Mouse (Mus musculus): ENCODE results near the gene Ash1l. TPM values are rescaled to one million over a fixed set of nuclear protein-coding genes. Genes with fewer than 3 reads are reported as not detected.
"Not testable (repeated sequence)": the region's sequence is repeated elsewhere in the genome, so short reads cannot be mapped to it uniquely, and the experiment has no call there.

Gene Ash1l
- total RNA-seq, 2 experiments from 2014 or later = 47.3 to 51.6 TPM

DNA sequence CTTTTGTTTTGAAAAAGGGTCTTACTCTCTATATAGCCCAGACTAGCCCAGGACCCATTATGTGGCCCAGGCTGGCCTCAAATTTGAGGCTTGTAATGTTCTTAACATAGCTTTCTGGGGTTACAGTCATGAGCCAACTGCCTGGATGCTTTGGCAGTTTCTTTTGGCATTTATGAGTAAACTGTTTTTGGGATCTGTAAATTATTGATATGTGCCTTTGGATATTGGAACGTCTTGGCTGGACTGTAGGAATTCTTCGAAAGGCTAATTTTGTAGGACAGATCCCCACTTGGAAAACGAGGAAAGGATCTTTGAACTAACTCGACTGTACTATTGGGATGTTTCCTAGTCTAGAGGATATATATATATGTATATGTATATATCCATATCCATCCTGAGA, 2.8 kb downstream of the Ash1l start:
- no peak for DNase-seq (ENCODE audit: low spot score in 2 of 2)

DNA sequence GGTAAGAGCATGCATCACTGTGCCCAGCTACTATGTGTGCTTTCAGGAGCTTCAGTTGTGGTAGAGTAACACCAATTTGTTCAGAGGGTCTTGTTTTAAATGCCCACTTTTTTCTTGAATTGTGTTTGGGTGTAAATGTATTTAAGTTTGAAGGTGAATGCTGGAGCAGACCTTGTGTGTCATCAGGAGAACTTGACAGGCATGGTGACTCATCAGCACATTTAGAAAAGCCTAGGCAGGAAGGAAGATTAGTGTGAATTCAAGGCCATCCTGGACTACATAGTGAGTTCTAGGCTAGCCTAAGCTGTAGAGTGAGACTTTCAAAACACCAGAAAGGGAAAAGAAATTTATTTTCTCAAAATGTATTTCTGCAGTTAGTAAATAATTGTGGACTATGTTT, 3.3 kb downstream of the Ash1l start:
- no peak for DNase-seq (ENCODE audit: low spot score in 2 of 2)

DNA sequence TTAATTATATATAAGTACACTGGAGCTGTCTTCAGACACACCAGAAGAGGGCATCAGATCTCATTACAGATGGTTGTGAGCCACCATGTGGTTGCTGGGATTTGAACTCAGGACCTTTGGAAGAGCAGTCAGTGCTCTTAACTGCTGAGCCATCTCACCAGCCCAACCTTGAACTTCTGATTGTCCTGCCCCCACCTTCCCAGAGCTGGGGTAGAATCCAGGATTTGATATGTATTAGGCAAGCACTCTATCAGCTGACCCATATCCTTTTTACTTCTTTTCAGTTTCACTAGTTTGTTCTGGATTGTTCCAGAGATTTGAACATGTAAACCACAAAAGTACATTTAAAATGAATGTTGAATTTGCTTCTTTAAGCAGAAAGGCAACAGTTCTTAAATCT, 12.8 kb downstream of the Ash1l start:
- DNase-seq (ENCODE audit: low spot score in 2 of 2) = not testable (repeated sequence)

DNA sequence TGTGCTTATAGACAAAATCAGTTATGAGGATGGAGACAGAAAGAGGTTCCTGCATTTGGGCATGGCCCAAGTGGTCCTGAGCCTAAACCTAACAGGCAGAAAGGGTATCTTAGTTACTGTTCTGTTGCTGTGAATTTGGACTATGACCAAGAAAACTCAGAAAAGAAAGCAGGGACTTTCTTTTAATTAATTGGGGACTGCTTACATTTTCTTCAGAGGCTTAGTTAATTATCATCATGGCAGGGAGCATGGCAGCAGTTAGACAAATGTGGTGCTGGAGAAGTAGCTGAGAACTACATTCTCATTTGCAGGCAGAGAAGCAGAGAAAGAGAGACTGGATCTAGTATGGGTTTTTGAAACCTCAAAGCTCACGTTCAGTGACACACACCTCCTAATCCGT, 24.6 kb downstream of the Ash1l start:
- no peak for DNase-seq (ENCODE audit: low spot score in 2 of 2)

DNA sequence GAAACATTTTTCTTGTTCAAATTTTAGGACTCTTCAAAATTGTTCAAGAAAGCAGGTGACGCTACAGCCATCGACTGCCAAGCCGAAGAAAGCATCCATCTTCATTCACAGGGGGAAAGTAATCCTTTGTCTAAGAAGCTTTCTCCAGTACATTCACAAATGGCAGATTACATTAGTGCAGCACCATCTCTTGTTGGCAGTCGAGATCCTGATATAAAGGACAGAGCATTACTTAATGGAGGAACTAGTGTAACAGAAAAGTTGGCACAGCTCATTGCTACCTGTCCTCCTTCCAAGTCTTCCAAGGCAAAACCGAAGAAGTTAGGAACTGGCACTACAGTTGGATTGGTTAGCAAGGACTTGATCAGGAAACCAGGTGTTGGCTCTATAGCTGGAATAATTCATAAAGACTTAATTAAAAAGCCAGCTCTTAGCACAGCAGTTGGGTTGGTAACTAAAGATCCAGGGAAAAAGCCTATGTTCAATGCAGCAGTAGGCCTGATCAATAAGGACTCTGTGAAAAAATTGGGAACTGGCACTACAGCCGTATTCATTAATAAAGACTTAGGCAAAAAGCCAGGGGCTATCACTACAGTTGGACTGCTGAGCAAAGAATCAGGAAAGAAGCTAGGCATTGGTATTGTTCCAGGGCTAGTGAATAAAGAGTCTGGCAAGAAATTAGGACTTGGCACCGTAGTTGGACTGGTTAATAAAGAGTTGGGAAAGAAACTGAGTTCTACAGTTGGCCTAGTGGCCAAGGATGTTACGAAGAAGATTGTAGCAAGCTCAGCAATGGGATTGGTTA, 31.0 kb downstream of the Ash1l start:
- DNase-seq (ENCODE audit: low spot score in 2 of 2) = no peak

DNA sequence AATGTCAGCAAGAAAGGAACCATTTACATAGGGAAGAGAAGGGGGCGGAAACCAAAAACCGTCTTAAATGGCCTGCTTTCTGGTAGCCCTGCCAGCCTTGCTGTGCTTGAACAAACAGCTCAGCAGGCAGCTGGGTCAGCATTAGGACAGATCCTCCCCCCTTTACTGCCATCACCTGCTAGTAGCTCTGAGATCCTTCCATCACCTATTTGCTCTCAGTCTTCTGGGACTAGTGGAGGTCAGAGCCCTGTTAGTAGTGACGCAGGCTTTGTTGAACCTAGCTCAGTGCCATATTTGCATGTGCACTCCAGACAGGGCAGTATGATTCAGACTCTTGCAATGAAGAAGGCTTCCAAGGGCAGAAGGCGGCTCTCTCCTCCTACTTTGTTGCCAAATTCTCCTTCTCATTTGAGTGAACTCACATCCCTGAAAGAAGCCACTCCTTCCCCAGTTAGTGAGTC, 33.5 kb downstream of the Ash1l start:
- DNase-seq (ENCODE audit: low spot score in 2 of 2) = peak in 1 of 2 experiments; percentile 11

DNA sequence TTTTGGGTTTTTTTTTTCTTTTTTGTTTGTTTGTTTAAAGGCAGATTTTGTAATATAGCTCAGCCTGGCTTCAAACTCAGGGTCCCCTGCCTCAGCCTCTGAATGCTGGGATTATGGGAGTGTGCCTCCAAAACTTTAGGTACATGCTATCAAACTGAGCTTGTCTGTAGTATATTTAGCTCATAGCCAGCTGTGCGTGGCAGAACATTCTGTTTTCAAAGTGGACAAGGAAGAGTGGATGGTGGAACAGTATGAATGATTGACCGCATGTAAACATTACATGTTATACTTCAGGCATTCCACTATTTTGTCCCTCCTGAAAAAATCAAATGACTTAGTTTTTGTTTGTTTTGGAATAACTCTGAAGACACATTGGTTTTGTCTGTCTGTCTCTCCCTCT, 42.4 kb downstream of the Ash1l start:
- no peak for DNase-seq (ENCODE audit: low spot score in 2 of 2)

DNA sequence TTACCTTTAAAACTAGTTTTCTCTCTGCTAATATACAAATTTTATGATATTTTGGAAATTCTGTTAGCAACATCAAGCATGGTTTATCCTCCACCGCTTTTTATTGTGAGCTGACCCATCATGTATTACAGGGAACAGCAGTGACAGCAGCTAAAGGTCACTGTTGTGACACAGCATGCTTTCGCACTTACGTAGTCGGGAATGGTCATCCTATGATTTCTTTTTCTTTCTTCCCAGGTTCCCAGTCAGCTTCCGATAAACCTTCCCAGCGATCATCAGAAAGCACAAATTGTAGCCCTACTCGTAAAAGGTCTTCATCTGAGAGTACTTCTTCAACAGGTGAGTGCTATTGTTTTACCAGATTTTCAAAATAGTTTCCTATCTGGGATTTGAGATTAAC, 51.1 kb downstream of the Ash1l start:
- DNase-seq (ENCODE audit: low spot score in 2 of 2) = no peak

DNA sequence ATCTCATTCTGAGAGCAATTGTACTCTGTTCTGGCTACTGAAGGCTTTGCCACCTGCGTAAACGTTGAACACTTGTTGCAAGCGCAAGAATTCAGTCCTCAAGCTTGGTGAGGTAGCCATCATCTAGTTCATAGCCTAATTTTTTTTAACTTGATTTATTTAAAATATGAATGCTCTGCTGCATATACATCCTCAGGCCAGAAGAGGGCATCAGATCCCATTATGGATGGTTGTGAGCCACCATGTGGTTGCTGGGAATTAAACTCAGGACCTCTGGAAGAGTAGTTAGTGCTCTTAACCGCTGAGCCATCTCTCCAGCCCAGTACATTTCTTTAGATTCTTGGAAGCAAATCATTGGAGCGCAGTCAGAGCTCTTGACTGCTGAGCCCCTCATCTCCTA, 80.5 kb downstream of the Ash1l start:
- DNase-seq (ENCODE audit: low spot score in 2 of 2) = not testable (repeated sequence)

DNA sequence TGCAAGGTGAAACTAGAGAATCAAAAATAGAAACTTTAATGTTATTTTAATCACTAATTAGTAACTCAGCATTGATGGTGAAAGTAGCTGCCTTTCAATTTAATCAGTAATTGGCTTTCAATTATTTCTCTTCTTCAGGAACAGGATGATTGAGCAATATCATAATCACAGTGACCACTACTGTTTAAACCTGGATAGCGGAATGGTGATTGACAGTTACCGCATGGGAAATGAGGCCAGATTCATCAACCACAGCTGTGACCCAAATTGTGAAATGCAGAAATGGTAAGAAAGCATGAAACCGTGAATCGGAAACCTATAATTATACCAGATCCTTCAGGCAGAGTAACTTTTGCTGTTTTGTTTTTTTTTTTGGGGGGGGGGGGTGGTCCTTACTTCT, 92.9 kb downstream of the Ash1l start:
- DNase-seq (ENCODE audit: low spot score in 2 of 2) = no peak

DNA sequence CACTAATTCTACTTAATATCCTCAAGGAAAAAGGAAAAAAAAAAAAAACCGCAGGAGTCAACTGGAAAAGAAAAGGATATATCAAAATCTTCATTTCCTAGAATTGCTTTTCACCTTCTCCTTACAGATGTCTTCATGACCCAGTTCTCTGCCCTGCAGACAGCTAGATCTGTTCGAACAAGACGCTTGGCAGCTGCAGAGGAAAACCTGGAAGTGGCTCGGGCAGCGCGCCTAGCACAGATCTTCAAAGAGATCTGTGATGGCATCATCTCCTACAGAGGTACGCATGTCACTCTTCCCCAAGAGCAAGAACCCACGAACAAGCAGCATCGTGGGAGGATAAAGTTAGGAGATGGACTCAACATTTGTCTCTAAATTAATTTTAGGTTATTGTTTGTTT, 107.9 kb downstream of the Ash1l start:
- no peak for DNase-seq (ENCODE audit: low spot score in 2 of 2)

DNA sequence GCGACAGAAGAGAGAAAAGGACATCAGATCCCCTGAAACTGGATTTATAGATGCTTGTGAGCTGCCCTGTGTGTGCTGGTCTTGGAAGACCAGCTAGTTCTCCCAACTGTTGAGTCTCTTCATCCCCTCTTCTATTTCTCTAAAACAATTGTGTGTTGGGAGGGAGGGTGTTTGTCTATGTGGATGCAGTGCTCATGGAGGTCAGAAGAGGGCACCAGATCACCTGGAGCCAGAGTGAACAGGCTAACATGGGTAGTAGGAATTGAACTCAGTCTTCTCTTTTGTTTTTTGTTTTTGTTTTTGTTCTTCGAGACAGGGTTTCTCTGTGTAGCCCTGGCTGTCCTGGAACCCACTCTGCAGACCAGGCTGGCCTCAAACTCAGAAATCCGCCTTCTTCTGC, 108.4 kb downstream of the Ash1l start:
- DNase-seq (ENCODE audit: low spot score in 2 of 2) = no peak

DNA sequence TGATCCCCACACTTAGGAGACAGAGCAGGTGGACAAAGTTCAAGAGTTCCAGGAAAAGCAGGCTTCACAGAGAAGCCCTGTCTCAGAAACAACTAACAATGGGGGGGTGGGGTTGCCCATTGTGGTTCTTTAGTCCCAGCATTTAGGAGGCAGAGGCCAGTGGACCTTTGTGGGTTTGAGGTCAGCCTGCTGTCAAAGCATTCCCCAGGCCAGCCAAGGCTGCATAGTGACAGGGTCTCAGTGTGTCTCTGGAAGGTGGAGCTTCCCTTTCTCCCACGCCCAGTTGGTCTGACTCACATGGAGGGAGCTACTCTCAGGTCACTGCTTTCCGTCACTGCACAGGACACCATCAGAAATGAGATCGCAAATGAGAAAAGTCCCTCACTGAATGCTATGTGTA, 111.3 kb downstream of the Ash1l start:
- no peak for DNase-seq (ENCODE audit: low spot score in 2 of 2)

DNA sequence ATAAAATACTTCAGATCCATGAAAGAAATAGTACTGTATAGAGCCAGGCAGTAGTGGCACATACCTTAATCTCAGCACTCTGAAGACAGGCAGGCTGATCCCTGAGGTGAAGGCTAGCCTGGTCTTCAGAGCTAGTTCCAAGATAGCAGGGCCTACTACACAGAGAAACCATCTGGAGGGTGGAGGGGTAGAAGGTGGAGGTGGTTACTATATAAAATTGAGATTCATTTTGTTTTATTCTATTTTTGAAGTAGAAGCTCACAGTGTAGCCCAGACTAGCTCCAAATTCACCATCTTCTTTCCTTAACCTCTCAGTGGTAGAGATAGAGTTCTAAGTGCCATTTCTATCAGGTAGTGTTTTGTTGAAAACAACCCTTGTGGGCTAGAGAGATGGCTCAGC, 116.8 kb downstream of the Ash1l start:
- no peak for DNase-seq (ENCODE audit: low spot score in 2 of 2)

DNA sequence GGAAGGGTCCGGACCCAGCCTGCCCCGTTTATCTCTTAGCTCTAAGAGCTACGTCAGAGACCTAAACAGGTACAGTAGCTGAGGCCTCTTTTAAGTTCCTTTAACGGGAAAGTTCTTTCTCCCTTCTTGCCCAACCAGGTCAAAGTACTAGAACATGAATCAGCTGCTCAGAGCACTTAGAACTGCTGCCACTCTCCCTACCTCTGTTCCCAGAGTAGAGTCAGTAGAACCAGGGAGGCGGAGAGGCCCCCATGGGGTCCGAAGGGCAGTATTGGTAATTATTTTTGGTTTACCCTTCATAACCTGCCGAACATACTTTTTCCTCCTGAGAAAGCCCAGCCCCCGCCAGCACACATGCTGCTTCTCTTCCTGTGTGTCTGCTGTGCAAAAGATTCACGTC, 127.0 kb downstream of the Ash1l start:
- no peak for DNase-seq (ENCODE audit: low spot score in 2 of 2)

DNA sequence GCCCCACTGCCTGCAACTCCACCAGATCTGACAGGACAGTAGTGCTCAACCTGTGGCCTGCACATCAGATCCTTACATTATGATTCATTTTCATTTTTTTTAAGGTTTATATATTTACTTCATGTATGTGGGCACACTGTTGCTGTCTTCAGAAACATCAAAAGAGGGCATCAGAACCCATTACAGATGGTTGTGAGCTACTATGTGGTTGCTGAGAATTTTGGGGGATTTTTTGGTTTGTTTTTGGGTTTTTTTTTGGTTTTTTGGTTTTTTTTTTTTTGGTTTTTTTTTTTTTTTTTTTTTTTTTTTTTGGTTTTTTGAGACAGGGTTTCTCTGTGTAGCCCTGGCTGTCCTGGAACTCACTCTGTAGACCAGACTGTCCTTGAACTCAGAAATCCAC, 131.9 kb downstream of the Ash1l start:
- DNase-seq (ENCODE audit: low spot score in 2 of 2) = not testable (repeated sequence)

DNA sequence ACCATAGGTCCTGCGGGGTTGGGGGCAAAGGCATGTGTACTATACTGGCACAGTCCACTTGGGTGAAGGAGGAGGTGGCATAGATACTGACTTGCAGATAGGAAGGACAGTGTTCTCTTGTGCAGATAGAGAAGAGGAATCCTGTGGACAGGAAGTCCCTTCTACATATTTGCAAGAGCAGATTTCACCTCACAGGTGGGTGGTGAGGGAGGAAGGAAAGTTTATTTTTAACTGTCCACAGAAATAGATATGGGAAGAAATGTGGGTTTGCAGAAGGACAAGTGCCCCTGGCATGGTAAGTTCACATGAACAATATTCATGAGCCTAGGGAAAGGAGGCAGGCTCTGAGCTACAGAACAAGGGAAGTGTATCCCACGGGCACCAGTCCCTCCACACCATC, 133.7 kb downstream of the Ash1l start:
- DNase-seq (ENCODE audit: low spot score in 2 of 2) = no peak

DNA sequence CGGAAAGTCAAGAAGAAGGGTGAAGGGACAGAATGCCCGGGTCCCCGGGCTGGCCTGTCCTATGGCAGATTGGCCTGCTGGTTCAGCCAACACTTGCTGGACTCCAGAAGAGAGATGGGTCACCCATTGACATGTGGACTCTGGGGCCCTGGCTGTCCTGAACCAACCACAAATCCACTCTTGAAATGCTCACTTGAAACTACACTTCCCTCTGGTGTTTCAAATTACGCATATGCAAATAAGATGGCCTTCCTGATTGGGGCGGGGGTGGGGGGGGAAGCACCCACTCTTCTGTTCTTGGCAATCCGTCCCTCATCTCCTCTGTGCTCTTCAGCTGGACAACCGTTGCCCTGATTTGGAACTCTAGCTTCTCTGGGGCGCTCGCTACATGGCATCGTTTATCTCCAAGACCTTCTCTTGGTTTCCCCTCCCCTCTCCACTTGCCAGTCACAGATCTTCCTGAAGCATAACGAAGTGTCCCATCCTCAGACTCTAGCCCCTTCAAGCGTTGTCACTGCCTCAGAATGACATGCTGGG, 134.3 kb downstream of the Ash1l start:
- DNase-seq (ENCODE audit: low spot score in 2 of 2) = no peak

DNA sequence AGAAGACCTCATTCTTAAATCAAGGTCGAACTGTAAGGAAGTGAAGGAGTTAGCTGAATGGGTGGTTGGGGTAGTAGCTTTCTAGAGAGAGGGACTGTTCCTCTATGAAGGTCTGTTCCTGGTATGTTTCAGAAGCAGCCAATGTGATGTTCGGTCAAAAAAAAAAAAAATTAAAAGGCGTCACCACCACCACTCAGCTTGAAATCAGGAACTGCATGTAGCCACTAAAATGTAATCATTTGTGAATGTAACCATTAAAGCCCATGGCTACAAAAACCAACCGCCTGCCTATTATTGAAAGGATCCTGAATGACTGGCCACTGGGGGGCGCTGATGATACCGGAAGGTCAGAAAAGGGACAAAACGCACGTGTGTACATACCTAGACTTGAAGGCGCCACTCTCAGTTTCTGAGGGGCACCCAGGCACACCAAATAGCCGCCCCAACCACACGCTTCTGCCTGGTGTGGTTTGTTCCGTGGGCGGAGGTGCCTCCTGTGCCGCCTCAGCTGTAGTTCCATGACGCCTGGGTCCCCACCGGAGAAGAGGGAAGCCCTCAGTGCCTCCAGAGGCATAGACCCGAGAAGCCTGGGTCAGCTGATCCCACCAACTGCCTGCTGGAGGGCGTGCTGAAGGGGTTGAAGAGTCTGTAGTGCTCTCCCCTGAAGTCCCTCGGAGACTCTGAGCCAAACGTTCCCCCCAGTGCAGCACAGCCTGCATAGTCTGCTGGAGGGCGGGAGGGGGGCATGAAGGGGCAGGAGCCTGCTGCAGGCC, 137.1 kb downstream of the Ash1l start:
- DNase-seq (ENCODE audit: low spot score in 2 of 2) = peak; percentile 49 to 76

DNA sequence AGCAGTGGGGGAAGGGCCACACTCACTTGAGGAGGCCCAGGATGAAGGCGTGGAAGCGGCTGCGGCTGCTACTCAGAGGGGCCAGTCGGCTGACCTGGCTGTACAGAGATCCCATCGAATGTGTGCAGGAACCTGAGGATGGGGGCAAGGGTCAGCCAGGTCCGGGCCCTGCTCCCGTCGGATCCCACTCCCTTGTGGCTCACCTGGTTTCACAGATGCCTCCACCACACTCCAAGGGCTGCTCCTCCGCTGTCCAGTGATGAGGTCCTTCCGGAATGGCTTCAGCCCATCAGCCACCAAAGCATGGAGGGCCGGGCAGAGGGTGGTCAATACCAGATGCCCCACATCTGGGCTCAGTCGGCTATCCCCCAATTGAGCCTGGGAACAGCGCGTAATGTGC, 138.6 kb downstream of the Ash1l start:
- no peak for DNase-seq (ENCODE audit: low spot score in 2 of 2)

DNA sequence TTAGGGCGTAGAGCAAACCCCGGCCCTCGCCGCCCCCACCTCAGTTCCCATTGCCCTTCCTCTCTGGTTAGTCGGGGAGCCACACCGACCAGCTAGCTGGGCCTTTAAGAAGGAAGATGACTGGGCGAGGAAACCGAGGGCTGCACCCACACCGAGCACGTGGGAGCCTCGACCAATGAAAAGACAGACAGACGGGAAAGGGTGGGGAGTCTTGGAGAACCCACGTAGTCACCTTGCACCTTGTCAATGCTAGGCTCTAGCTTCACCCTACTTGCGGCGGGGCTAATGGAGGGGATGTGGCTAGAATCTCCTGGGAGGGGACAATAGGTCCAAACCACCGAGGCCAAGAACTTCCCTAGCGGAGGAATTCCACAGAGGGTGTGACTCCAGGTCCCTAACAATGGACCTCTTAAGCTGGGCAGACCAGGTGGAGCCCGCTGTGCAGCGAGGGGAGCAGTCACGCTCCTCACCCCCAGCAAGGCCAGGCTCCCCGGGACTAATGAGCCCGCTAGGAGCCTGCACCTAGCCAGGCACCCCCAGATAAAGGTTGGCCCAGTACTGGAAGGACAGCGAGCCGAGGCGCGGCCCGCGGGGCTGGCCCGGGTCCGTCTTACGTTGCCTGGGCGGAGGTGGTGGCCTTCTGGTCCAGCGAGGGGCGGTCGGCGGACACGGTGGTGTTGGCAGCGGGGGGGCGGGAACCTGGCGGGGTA, 139.6 kb downstream of the Ash1l start:
- peak; percentile 62 to 67 for DNase-seq (ENCODE audit: low spot score in 2 of 2)

All from adrenal gland, postnatal 4 days (tissue).